Mouse (Mus musculus): ENCODE data around the gene Tmem211. TPM values are rescaled to one million over a fixed set of nuclear protein-coding genes. Genes with fewer than 3 reads are reported as not detected.

Tmem211 gene
- polyA plus RNA-seq, 1 experiment from 2014 or later, result not detected

DNA sequence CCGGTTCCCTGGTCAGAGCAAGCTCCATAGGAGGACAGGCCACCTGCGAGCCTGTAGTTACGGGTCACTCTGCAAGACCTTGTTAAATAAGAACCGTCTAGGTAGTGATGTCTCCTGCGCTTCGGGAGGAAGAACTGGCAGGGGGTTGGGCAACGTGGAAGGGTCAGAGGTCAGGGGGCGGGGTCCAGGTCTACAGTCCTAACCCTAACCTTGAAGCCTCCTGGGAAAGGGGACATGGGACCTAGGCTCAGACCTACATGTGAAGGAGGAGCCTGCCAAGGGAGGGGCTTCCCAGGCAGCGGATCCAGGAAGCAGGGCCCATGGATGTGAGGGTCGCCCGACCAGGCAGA lies 17.3 kb upstream of the Tmem211 start:
- Histone ChIP-seq H3K4me1 (ENCODE audit: control insufficient read depth, insufficient read depth, low read length) (peaks cover 8% of the 10 kb centered on the region; the same call in 1 of the 2 replicates), H3K9ac (ENCODE audit: low read depth, low read length) (peak overlapping the region; percentile 25; the same call in 1 of the 2 replicates), H3K4me3 (ENCODE audit: low read depth, low read length) (no peak overlapping the region), H3K27me3 (ENCODE audit: control insufficient read depth, insufficient read depth, low read depth, low read length) (no peaks in the 10 kb centered on the region), H3K36me3 (ENCODE audit: control insufficient read depth, insufficient read depth, low read length) (no peaks in the 10 kb centered on the region), H3K27ac (ENCODE audit: low read length) (peak overlapping the region; percentile 60), H3K4me2 (ENCODE audit: low read length) (no peak overlapping the region), H3K9me3 (replicated peaks; ENCODE audit: control insufficient read depth, low read length, poor library complexity, severe bottlenecking) (no peaks in the 10 kb centered on the region)
- 55% methylated on average over 11 of the region's 11 CpGs for WGBS
- no peak for ATAC-seq

DNA sequence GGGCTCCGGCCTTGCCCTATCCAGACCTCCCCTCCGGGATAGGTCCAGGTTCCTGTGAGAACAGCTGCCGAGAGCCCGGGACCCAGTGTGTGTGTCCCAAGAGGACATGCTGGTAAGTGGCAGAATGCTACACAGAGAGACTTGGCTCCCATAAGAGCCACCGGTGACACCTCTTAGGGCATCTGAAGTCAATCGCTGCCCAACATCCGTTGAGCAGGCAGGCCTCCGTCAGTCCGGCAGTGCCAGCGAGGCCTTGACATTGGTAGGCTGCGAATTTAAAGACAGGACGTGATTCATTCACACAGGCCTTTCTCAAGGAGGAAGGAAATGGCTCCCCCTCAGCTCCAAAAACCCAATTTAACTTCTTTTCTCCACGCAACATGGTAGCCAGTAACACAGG lies 16.8 kb upstream of the Tmem211 start:
- Histone ChIP-seq H3K4me2 (ENCODE audit: low read length) (no peak overlapping the region), H3K4me1 (ENCODE audit: control insufficient read depth, insufficient read depth, low read length) (peaks cover 8% of the 10 kb centered on the region; the same call in 1 of the 2 replicates), H3K27ac (ENCODE audit: low read length) (peak overlapping the region; percentile 60), H3K9me3 (replicated peaks; ENCODE audit: control insufficient read depth, low read length, poor library complexity, severe bottlenecking) (no peaks in the 10 kb centered on the region), H3K9ac (ENCODE audit: low read depth, low read length) (no peak overlapping the region), H3K4me3 (ENCODE audit: low read depth, low read length) (no peak overlapping the region), H3K36me3 (ENCODE audit: control insufficient read depth, insufficient read depth, low read length) (no peaks in the 10 kb centered on the region), H3K27me3 (ENCODE audit: control insufficient read depth, insufficient read depth, low read depth, low read length) (no peaks in the 10 kb centered on the region)
- 90% methylated on average over 13 of the region's 13 CpGs for WGBS
- no peak for ATAC-seq

DNA sequence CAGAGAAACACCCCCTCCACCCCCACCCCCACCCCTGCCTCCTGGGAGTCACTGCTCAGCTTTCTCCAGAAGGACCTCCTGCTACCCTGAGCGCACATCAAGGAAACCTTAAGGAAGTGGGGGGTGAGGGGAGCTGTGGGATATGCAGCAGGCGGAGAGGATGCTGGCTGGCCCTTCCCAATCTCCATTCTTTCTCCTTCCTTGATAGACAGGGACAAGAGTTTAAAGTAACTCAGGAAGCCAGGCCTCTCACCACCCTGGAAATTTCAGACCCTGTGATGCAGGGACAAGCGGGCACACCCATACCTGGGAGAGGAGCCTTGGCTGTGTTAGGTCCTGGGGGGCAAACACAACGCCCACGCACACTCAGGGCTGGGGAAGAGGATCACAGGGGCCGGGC lies 16.4 kb upstream of the Tmem211 start:
- H3K9me3 ChIP-seq (replicated peaks; ENCODE audit: control insufficient read depth, low read length, poor library complexity, severe bottlenecking), result no peaks in the 10 kb centered on the region
- 80% methylated on average over 6 of the region's 6 CpGs for WGBS
- H3K4me2 ChIP-seq (ENCODE audit: low read length), result no peak overlapping the region
- H3K4me3 ChIP-seq (ENCODE audit: low read depth, low read length), result no peak overlapping the region
- ATAC-seq, result no peak
- H3K4me1 ChIP-seq (ENCODE audit: control insufficient read depth, insufficient read depth, low read length), result peaks cover 8% of the 10 kb centered on the region; the same call in 1 of the 2 replicates
- H3K27me3 ChIP-seq (ENCODE audit: control insufficient read depth, insufficient read depth, low read depth, low read length), result no peaks in the 10 kb centered on the region
- no peaks in the 10 kb centered on the region for H3K36me3 ChIP-seq (ENCODE audit: control insufficient read depth, insufficient read depth, low read length)
- H3K9ac ChIP-seq (ENCODE audit: low read depth, low read length), result 0 out of 2 replicates have a peak overlapping the region, but pooled peaks have one; percentile 25
- peak overlapping the region; percentile 17; the same call in 1 of the 2 replicates for H3K27ac ChIP-seq (ENCODE audit: low read length)

DNA sequence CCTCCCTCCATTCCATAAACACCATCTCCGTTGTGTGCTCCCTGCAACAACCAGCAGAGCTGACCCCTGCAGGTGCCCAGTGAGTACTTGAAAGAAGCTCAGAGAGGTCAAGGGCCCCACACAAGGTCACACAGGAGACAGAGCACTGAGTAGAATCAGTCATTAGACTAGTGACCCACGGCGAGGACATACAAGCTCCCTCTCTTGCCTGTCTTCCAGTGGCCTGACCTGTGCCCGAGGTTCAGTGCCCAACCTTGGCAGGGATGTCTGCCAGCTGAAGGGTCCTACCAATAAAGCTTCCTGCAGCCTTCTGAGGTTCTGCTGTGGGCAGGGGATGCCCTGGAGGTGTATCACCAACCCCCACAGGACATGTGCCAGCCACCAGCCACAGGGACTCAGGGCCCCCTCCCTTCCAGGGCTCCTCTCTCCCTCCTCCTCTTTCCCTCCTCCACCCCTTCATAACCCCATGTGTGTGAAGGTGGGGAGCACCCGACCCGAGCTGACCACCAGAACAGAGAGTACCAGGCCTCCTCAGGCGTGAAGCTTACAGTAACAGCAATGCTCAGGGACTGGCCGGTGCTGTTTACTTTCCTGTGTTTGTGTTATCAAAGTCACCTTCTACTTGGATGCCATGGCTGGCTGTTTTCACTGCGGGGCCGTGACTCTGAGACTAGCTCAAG lies 14.4 kb upstream of the Tmem211 start:
- Histone ChIP-seq H3K4me3 (ENCODE audit: low read depth, low read length) (no peak overlapping the region), H3K27me3 (ENCODE audit: control insufficient read depth, insufficient read depth, low read depth, low read length) (no peaks in the 10 kb centered on the region), H3K36me3 (ENCODE audit: control insufficient read depth, insufficient read depth, low read length) (no peaks in the 10 kb centered on the region), H3K4me1 (ENCODE audit: control insufficient read depth, insufficient read depth, low read length) (peaks cover 8% of the 10 kb centered on the region; the same call in 1 of the 2 replicates), H3K9ac (ENCODE audit: low read depth, low read length) (no peak overlapping the region), H3K4me2 (ENCODE audit: low read length) (no peak overlapping the region), H3K9me3 (replicated peaks; ENCODE audit: control insufficient read depth, low read length, poor library complexity, severe bottlenecking) (no peaks in the 10 kb centered on the region), H3K27ac (ENCODE audit: low read length) (no peak overlapping the region)
- WGBS, result 81% methylated on average over 10 of the region's 10 CpGs
- ATAC-seq, result no peak

DNA sequence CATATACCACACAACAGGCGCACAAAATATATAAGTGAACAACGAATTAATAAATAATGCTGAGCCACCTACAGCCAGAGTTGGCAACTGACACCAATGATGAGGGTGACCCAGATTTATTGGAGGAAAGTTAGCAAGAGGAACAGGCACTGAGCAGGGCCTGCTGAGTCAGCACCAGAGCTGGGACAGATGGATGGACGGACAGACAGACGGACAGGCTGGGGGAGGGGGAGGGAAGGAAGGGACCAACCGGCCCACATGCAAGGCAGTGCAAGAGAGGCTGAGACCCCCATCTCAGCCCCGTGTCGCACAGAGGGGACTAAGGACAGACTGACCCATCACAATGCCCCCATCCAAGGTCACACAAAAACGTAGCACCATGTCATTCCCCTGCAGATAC lies 12.7 kb upstream of the Tmem211 start:
- Histone ChIP-seq H3K4me3 (ENCODE audit: low read depth, low read length) (no peak overlapping the region), H3K9me3 (replicated peaks; ENCODE audit: control insufficient read depth, low read length, poor library complexity, severe bottlenecking) (no peaks in the 10 kb centered on the region), H3K4me1 (ENCODE audit: control insufficient read depth, insufficient read depth, low read length) (peaks cover 6% of the 10 kb centered on the region; the same call in 1 of the 2 replicates), H3K27me3 (ENCODE audit: control insufficient read depth, insufficient read depth, low read depth, low read length) (no peaks in the 10 kb centered on the region), H3K9ac (ENCODE audit: low read depth, low read length) (no peak overlapping the region), H3K4me2 (ENCODE audit: low read length) (no peak overlapping the region), H3K36me3 (ENCODE audit: control insufficient read depth, insufficient read depth, low read length) (no peaks in the 10 kb centered on the region), H3K27ac (ENCODE audit: low read length) (no peak overlapping the region)
- WGBS, result 91% methylated on average over 8 of the region's 8 CpGs
- no peak for ATAC-seq

DNA sequence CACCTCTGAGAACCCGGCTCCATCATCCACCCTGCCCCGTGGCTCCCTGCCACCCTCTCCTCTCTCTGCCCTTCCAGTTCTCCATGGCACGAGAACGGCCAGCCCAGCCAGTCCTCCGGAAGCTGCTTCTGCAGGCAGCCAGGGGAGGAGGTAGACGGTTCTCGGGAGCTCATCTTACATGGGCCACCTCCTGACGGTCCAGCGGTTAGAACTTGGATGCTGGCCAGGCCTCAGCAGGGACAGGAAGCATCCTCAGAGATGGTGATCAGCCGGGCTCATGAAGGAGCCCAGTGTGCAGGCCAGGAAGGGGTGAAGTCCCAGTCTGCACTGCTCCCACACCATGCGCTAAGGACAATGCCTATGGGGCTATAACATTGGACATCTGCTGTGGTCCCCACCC lies 12.3 kb upstream of the Tmem211 start:
- 74% methylated on average over 10 of the region's 11 CpGs for WGBS
- Histone ChIP-seq H3K27ac (ENCODE audit: low read length) (no peak overlapping the region), H3K36me3 (ENCODE audit: control insufficient read depth, insufficient read depth, low read length) (no peaks in the 10 kb centered on the region), H3K27me3 (ENCODE audit: control insufficient read depth, insufficient read depth, low read depth, low read length) (no peaks in the 10 kb centered on the region), H3K9ac (ENCODE audit: low read depth, low read length) (no peak overlapping the region), H3K4me1 (ENCODE audit: control insufficient read depth, insufficient read depth, low read length) (peaks cover 2% of the 10 kb centered on the region; the same call in 1 of the 2 replicates), H3K4me3 (ENCODE audit: low read depth, low read length) (no peak overlapping the region), H3K4me2 (ENCODE audit: low read length) (no peak overlapping the region), H3K9me3 (replicated peaks; ENCODE audit: control insufficient read depth, low read length, poor library complexity, severe bottlenecking) (no peaks in the 10 kb centered on the region)
- no peak for ATAC-seq

DNA sequence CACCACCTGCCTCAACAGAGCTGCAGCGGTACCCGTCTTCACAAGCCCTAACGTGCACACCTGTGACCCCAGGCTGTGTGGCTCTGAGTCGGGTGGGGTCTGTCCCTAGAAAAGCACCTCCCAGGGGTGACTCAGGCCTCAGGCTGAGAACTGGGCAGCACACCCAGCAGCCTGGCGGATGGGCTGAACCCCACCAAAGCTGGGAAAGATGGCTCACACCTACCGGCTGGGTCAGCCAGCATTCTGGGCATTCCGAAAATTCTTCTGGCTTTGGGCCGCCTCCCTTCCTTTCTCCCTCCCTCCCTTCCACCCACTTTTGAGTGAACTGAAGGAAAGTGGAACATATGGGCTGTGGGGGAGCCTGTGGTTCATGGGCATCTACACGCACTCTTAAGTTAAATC lies 11.1 kb upstream of the Tmem211 start:
- Histone ChIP-seq H3K27me3 (ENCODE audit: control insufficient read depth, insufficient read depth, low read depth, low read length) (no peaks in the 10 kb centered on the region), H3K27ac (ENCODE audit: low read length) (no peak overlapping the region), H3K4me2 (ENCODE audit: low read length) (no peak overlapping the region), H3K4me1 (ENCODE audit: control insufficient read depth, insufficient read depth, low read length) (no peaks in the 10 kb centered on the region), H3K36me3 (ENCODE audit: control insufficient read depth, insufficient read depth, low read length) (no peaks in the 10 kb centered on the region), H3K9me3 (replicated peaks; ENCODE audit: control insufficient read depth, low read length, poor library complexity, severe bottlenecking) (no peaks in the 10 kb centered on the region), H3K4me3 (ENCODE audit: low read depth, low read length) (no peak overlapping the region), H3K9ac (ENCODE audit: low read depth, low read length) (no peak overlapping the region)
- WGBS, result 90% methylated on average over 9 of the region's 9 CpGs
- ATAC-seq, result no peak

DNA sequence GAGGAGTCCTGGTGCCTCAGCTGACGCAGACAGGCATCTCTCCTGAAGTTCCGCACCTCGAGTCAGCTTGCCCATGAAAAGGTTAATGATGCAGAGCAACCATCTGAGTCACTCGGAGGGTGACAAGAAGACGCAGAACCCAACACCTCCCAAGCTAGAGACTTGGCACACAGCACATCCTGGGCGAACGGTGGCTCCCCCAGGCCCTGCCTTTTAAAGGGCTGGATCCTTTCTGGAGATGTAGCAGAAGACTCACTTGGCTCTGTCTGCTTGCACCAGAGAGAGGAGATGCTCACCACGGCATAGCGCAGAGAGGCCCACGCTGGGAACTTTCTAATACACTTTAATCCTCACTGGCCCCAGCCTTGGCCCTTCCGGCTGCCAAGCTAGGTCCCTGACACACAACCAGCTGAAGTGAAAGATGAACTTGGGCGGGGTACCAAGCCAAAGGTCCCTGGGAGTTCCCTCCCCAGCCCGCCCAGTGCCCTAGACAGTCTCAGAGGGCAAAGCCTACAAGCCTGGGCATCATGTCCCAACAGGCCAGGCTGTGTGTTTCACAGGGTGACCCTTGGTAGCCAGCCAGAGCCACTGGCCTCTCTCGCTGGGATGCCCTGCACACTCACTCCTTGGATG lies 10.3 kb upstream of the Tmem211 start:
- H3K9ac ChIP-seq (ENCODE audit: low read depth, low read length), result no peak overlapping the region
- WGBS, result 70% methylated on average over 14 of the region's 14 CpGs
- no peak overlapping the region for H3K4me2 ChIP-seq (ENCODE audit: low read length)
- ATAC-seq, result no peak
- H3K27ac ChIP-seq (ENCODE audit: low read length), result no peak overlapping the region
- H3K9me3 ChIP-seq (replicated peaks; ENCODE audit: control insufficient read depth, low read length, poor library complexity, severe bottlenecking), result no peaks in the 10 kb centered on the region
- H3K4me1 ChIP-seq (ENCODE audit: control insufficient read depth, insufficient read depth, low read length), result no peaks in the 10 kb centered on the region
- H3K36me3 ChIP-seq (ENCODE audit: control insufficient read depth, insufficient read depth, low read length), result no peaks in the 10 kb centered on the region
- H3K4me3 ChIP-seq (ENCODE audit: low read depth, low read length), result no peak overlapping the region
- no peaks in the 10 kb centered on the region for H3K27me3 ChIP-seq (ENCODE audit: control insufficient read depth, insufficient read depth, low read depth, low read length)

DNA sequence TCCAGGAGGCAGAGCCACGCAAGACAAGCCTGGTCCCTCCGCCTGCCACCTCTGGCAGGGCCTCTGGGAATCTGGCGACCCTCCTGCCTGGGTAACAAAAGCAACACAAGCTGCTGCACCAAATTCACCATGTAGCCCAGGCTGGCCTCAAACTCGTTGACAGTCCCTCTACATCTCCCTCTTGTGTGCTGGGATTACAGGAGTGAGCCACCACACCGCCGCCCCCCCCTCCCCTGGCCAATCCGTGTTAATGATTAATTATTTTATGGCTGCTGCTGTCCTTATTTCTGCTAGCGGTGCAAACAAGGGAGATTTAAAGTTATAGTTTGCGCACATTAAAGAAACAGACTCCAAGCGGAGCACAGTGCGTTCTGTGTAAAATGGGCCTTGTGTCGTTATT lies 9.6 kb upstream of the Tmem211 start:
- no peaks in the 10 kb centered on the region for H3K9me3 ChIP-seq (replicated peaks; ENCODE audit: control insufficient read depth, low read length, poor library complexity, severe bottlenecking)
- 81% methylated on average over 12 of the region's 12 CpGs for WGBS

More for the DNA sequence above, 9.6 kb upstream of the Tmem211 start:
- ATAC-seq, result no peak
- Histone ChIP-seq H3K36me3 (ENCODE audit: control insufficient read depth, insufficient read depth, low read length) (no peaks in the 10 kb centered on the region), H3K4me2 (ENCODE audit: low read length) (no peak overlapping the region), H3K27me3 (ENCODE audit: control insufficient read depth, insufficient read depth, low read depth, low read length) (no peaks in the 10 kb centered on the region), H3K9ac (ENCODE audit: low read depth, low read length) (no peak overlapping the region), H3K4me3 (ENCODE audit: low read depth, low read length) (no peak overlapping the region), H3K4me1 (ENCODE audit: control insufficient read depth, insufficient read depth, low read length) (no peaks in the 10 kb centered on the region), H3K27ac (ENCODE audit: low read length) (no peak overlapping the region)
